Mouse (Mus musculus) liver, embryonic 14.5 days (tissue): ENCODE results near the gene Slamf8. TPM values are rescaled to one million over a fixed set of nuclear protein-coding genes. Genes with fewer than 3 reads are reported as not detected.

Source experiments
- ATAC-seq: fragments of 200-750 bp; cut with Nextera tagmentation; 2 replicates; pipeline ENCODE4 v1.8.0; 2017; ENCODE audit warnings: moderate number of reproducible peaks, mild to moderate bottlenecking, moderate library complexity; ENCODE audit not compliant: insufficient read depth
- DNase-seq, 3 experiments: peaks; one replicate each; pipeline ENCODE4 v3.0.0-alpha.2; 2012 to 2013; ENCODE audit warnings: low read depth in 3 of 3, low spot score in 3 of 3
- H3K27ac ChIP-seq: fragments of 300-500 bp; sonication (generic); 2 replicates; pipeline ENCODE4 v1.5.1; 2014; ENCODE audit warnings: moderate library complexity, mild to moderate bottlenecking, control low read depth, inconsistent platforms
- H3K27me3 ChIP-seq: fragments of 300-500 bp; sonication (generic); 2 replicates; pipeline ENCODE4 v1.6.1; 2014; ENCODE audit warnings: mild to moderate bottlenecking, low read length, moderate library complexity; ENCODE audit not compliant: control insufficient read depth, insufficient read depth
- H3K36me3 ChIP-seq: fragments of 300-500 bp; sonication (generic); replicated peaks from 2 replicates; pipeline ENCODE4 v1.6.1; 2014; ENCODE audit warnings: low read depth; ENCODE audit not compliant: control insufficient read depth, insufficient read depth
- H3K4me1 ChIP-seq, 2 experiments: fragments of 200-500 bp in 1 of 2; fragments of 300-500 bp in 1 of 2; sonication (generic) in 1 of 2; replicated peaks; 2 replicates each; pipeline ENCODE4 v1.6.1; 2012 to 2014; ENCODE audit warnings: antibody characterized with exemption in 1 of 2, inconsistent platforms in 1 of 2, low read length in 1 of 2; ENCODE audit not compliant: control insufficient read depth in 2 of 2, insufficient read depth in 2 of 2
- H3K4me2 ChIP-seq: fragments of 300-500 bp; sonication (generic); 2 replicates; pipeline ENCODE4 v1.6.1; 2014; ENCODE audit warnings: low read depth, mild to moderate bottlenecking, control low read depth, moderate library complexity
- H3K4me3 ChIP-seq, 2 experiments: fragments of 200-500 bp in 1 of 2; fragments of 300-500 bp in 1 of 2; sonication (generic) in 1 of 2; 2 replicates each; pipeline ENCODE4 v1.5.1; 2012 to 2014; ENCODE audit warnings: low read depth in 2 of 2, low read length in 2 of 2, mild to moderate bottlenecking in 2 of 2, control low read depth in 1 of 2, inconsistent platforms in 1 of 2, moderate library complexity in 1 of 2; ENCODE audit not compliant: insufficient read depth in 1 of 2
- H3K9ac ChIP-seq: fragments of 300-500 bp; sonication (generic); replicated peaks from 2 replicates; pipeline ENCODE4 v1.6.1; 2014; ENCODE audit warnings: mild to moderate bottlenecking, control low read depth, moderate library complexity
- H3K9me3 ChIP-seq: fragments of 300-500 bp; sonication (generic); 2 replicates; pipeline ENCODE4 v1.6.1; 2016; ENCODE audit warnings: low read length, mixed read lengths; ENCODE audit not compliant: control insufficient read depth
- CTCF ChIP-seq: IDR thresholded peaks from 2 replicates; pipeline ENCODE4 v1.5.1; 2016; ENCODE audit warnings: antibody characterized with exemption, low read depth, control low read depth
- EP300 ChIP-seq: IDR thresholded peaks from 2 replicates; pipeline ENCODE4 v1.6.1; 2016; ENCODE audit warnings: antibody characterized with exemption, low read depth
- WGBS: fragments of 180-500 bp; shearing (Covaris S2); extraction: QIAGEN DNeasy Blood & Tissue Kit; methylation state at CpG from one replicate; pipeline ENCODE4 v1.1.7; 2014; ENCODE audit not compliant: insufficient replicate concordance; 5-methylcytosine and 5-hydroxymethylcytosine counted together
- polyA plus RNA-seq, 2 experiments: library from polyadenylated mRNA; depleted of rRNA in 1 of 2; stranded (reverse) in 1 of 2; unstranded in 1 of 2; fragments of >200 nt; fragmentation: Nextera tagmentation in 1 of 2; extraction: Ambion mirVana in 1 of 2; gene quantifications; 2 replicates each; pipeline versions ENCODE4 v1.2.1 to v1.2.3; 2012 to 2014

The Slamf8 gene
- polyA plus RNA-seq, 2 experiments = 0.09 to 0.11 TPM

- Histone ChIP-seq H3K36me3 (no peaks in the 10 kb centered on the region), H3K4me3 (no peak overlapping the region), H3K9ac (no peak overlapping the region), H3K9me3 (no peaks in the 10 kb centered on the region), H3K27me3 (no peaks in the 10 kb centered on the region), H3K27ac (no peak overlapping the region), H3K4me1 (no peaks in the 10 kb centered on the region), H3K4me2 (no peak overlapping the region)
- TF ChIP-seq EP300 (no peak), CTCF (no peak)
- DNase-seq = no peak
- WGBS = 22% methylated on average over 22 of the region's 22 CpGs
- ATAC-seq = no peak
These were observed 26.4 kb upstream of the Slamf8 start for GRCm38 (mm10) chr1:172616537-172617300.

GRCm38 (mm10) chr1:172615412-172615811 lies 25.0 kb upstream of the Slamf8 start:
- no peak for TF ChIP-seq EP300
- TF ChIP-seq CTCF = no peak
- DNase-seq (no peak), ATAC-seq (no peak)
- Histone ChIP-seq H3K4me1 (no peaks in the 10 kb centered on the region), H3K27ac (no peak overlapping the region), H3K27me3 (no peaks in the 10 kb centered on the region), H3K4me2 (no peak overlapping the region), H3K4me3 (no peak overlapping the region), H3K36me3 (no peaks in the 10 kb centered on the region), H3K9me3 (no peaks in the 10 kb centered on the region), H3K9ac (no peak overlapping the region)
- WGBS = 26% methylated on average over 4 of the region's 4 CpGs

GRCm38 (mm10) chr1:172614654-172615053 lies 24.3 kb upstream of the Slamf8 start:
- no peaks in the 10 kb centered on the region for H3K4me1 ChIP-seq
- no peaks in the 10 kb centered on the region for H3K27me3 ChIP-seq
- WGBS = 73% methylated on average over 10 of the region's 10 CpGs
- H3K9ac ChIP-seq = no peak overlapping the region
- H3K4me2 ChIP-seq = no peak overlapping the region
- DNase-seq = no peak
- no peak overlapping the region for H3K4me3 ChIP-seq
- no peak for TF ChIP-seq EP300
- H3K36me3 ChIP-seq = no peaks in the 10 kb centered on the region
- H3K9me3 ChIP-seq = no peaks in the 10 kb centered on the region
- no peak overlapping the region for H3K27ac ChIP-seq
- ATAC-seq = no peak

- H3K27ac ChIP-seq = no peak overlapping the region
- no peak overlapping the region for H3K4me3 ChIP-seq
- TF ChIP-seq CTCF (no peak), EP300 (no peak)
- WGBS = 35% methylated on average over 1 of the region's 1 CpGs
- H3K9me3 ChIP-seq = no peaks in the 10 kb centered on the region
- no peak for ATAC-seq
- H3K9ac ChIP-seq = no peak overlapping the region
- DNase-seq = no peak
- no peaks in the 10 kb centered on the region for H3K4me1 ChIP-seq
- H3K27me3 ChIP-seq = no peaks in the 10 kb centered on the region
- no peak overlapping the region for H3K4me2 ChIP-seq
- H3K36me3 ChIP-seq = no peaks in the 10 kb centered on the region
These were observed 22.4 kb upstream of the Slamf8 start for GRCm38 (mm10) chr1:172612745-172613144.

- no peaks in the 10 kb centered on the region for H3K9me3 ChIP-seq
- H3K4me3 ChIP-seq = no peak overlapping the region
- TF ChIP-seq CTCF (no peak), EP300 (no peak)
- DNase-seq (no peak), ATAC-seq (no peak)
- H3K27ac ChIP-seq = no peak overlapping the region
- H3K4me1 ChIP-seq = no peaks in the 10 kb centered on the region
- WGBS = 62% methylated on average over 10 of the region's 10 CpGs
- H3K4me2 ChIP-seq = no peak overlapping the region
- H3K27me3 ChIP-seq = no peaks in the 10 kb centered on the region
- H3K36me3 ChIP-seq = no peaks in the 10 kb centered on the region
- no peak overlapping the region for H3K9ac ChIP-seq
These were observed 20.9 kb upstream of the Slamf8 start for GRCm38 (mm10) chr1:172611304-172611703.
